Mouse (Mus musculus): ENCODE results near the gene Eefsec. TPM values are rescaled to one million over a fixed set of nuclear protein-coding genes. Genes with fewer than 3 reads are reported as not detected.

The Eefsec gene
- polyA plus RNA-seq (2012), result 23.7 and 27.7 TPM in 2 replicates

GRCm38 (mm10) chr6:88446063-88447002 lies at the start of gene Eefsec:
Gene Eefsec (minus strand): TSS chr6:88446539.

GRCm38 (mm10) chr6:88465181-88465920 lies 19.0 kb upstream of the Eefsec start, which contains the start of gene Ruvbl1:
Gene Ruvbl1 (plus strand): TSS chr6:88465409.

GRCm38 (mm10) chr6:88221968-88222367 lies 224.4 kb downstream of the Eefsec start, which contains the start of gene Dnajb8:
Gene Dnajb8 (plus strand): TSS chr6:88222268.

Other genes with a start within 250 kb of the Eefsec start
- not detected in 2 replicates for gene Dnajb8, start 224.3 kb downstream of the Eefsec start, polyA plus RNA-seq (2012)
- 31.2 and 39.9 TPM in 2 replicates for gene Ruvbl1, start 18.9 kb upstream of the Eefsec start, polyA plus RNA-seq (2012)
- 92.3 and 96.1 TPM in 2 replicates for gene Sec61a1, start 72.4 kb upstream of the Eefsec start, polyA plus RNA-seq (2012)
- gene Kbtbd12, start 191.4 kb upstream of the Eefsec start, polyA plus RNA-seq (2012), result 0.01 TPM in 1 of 2 replicates, not detected in the other

Data from megakaryocyte-erythroid progenitor cell, adult 5 weeks (primary cell).